Mouse (Mus musculus) testis, adult 2 months (tissue): ENCODE measurements around the gene Pdcd6.

ENCODE experiments used
- CTCF ChIP-seq: fragments of 200-500 bp; IDR thresholded peaks from 2 replicates; pipeline ENCODE4 v1.5.1; 2012; ENCODE audit warnings: low read depth, mild to moderate bottlenecking, inconsistent platforms, low read length, moderate library complexity; ENCODE audit not compliant: control insufficient read depth, insufficient read depth, insufficient replicate concordance
- POLR2A ChIP-seq: fragments of 200-500 bp; IDR thresholded peaks from 2 replicates; pipeline ENCODE4 v1.6.1; 2012; ENCODE audit warnings: low read depth, mild to moderate bottlenecking, inconsistent platforms, low read length, moderate library complexity; ENCODE audit not compliant: control insufficient read depth

GRCm38 (mm10) chr13:74314616-74315015 is 2.8 kb downstream of the Pdcd6 start:
- no peak for TF ChIP-seq CTCF
- TF ChIP-seq POLR2A, result no peak
